Comparison of ENCODE assay signal across 8 mouse cellular contexts in the genomic region with DNA sequence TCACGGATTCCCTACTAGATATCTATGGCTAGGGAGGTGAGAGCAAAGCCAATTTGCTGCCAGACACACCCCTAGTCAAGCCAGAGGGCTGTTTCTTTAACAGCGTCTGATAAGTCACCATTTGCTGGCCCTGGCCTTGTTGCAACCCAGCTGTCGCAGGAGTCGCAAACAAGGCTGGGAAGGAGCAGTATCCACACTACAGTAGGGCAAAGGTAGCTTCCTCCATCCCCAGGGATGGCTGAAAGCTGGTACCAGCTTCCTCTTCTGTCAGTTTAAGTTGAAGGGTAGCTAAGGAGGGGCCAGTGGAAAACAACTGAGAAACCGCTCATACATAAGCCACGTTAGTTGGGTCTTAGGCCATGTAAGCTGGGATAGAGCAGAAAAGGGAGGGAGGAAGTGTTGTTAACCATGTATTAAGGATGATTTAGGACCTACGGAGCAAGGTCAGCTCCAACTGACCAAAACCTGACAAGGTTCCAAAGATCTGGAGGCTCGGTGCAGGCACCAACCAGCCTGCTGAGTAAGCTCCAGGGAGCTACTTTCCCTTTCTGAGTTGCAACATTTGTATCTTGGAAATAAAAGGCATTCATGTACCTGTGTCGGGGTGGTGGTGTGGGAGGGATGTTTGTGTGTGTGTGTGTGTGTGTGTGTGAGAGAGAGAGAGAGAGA. TPM values are rescaled to one million over a fixed set of nuclear protein-coding genes. Genes with fewer than 3 reads are reported as not detected.
DNase-seq lines count a peak whose midpoint lies in the region; ATAC-seq and TF ChIP-seq lines count a peak whose summit lies in the region.

No protein-coding gene starts in this region.

- H3K4me3 ChIP-seq in embryonic facial prominence, embryonic 13.5 days, result no peak overlapping the region
- peak overlapping the region; percentile 9; the same call in 1 of the 2 replicates for H3K4me3 ChIP-seq in kidney, embryonic 14.5 days (ENCODE audit: low read length)
- H3K4me3 ChIP-seq in stomach, postnatal 0 days (ENCODE audit: low read depth, low read length), result peak overlapping the region; percentile 14; the same call in 1 of the 2 replicates
- no peak overlapping the region for H3K4me3 ChIP-seq in forebrain, embryonic 11.5 days (ENCODE audit: low read depth, low read length)

- WGBS in embryonic facial prominence, embryonic 13.5 days, result 72% methylated on average over 9 of the region's 9 CpGs
- WGBS in kidney, embryonic 14.5 days, result 15% methylated on average over 9 of the region's 9 CpGs
- WGBS in stomach, postnatal 0 days, result 26% methylated on average over 9 of the region's 9 CpGs
- 76% methylated on average over 9 of the region's 9 CpGs for WGBS in forebrain, embryonic 11.5 days

- TF ChIP-seq EP300 in stomach, postnatal 0 days (optimal IDR thresholded peaks at IDR 0.05), result no peak

- H3K4me2 ChIP-seq in embryonic facial prominence, embryonic 13.5 days, result peak overlapping the region; percentile 7; the same call in 1 of the 2 replicates
- peak overlapping the region; percentile 27 for H3K4me2 ChIP-seq in kidney, embryonic 14.5 days (replicated peaks; ENCODE audit: low read depth, low read length)
- H3K4me2 ChIP-seq in stomach, postnatal 0 days (replicated peaks; ENCODE audit: low read depth), result peak overlapping the region; percentile 44
- H3K4me2 ChIP-seq in forebrain, embryonic 11.5 days (ENCODE audit: low read depth, low read length, severe bottlenecking), result no peak overlapping the region

- peaks cover 42% of the 10 kb centered on the region for H3K36me3 ChIP-seq in embryonic facial prominence, embryonic 13.5 days
- peaks cover 20% of the 10 kb centered on the region for H3K36me3 ChIP-seq in kidney, embryonic 14.5 days (ENCODE audit: control insufficient read depth, insufficient read depth, low read length)
- no peaks in the 10 kb centered on the region; the same call in 1 of the 2 replicates for H3K36me3 ChIP-seq in stomach, postnatal 0 days (ENCODE audit: control insufficient read depth, insufficient read depth, low read length)
- no peaks in the 10 kb centered on the region for H3K36me3 ChIP-seq in forebrain, embryonic 11.5 days (ENCODE audit: control insufficient read depth, insufficient read depth, low read length)

- DNase-seq in ovary, adult 18-20 months (ENCODE audit: low spot score), result peak; percentile 48
- DNase-seq in ovary, postnatal 10 days (ENCODE audit: low spot score), result no peak
- DNase-seq in stomach, postnatal 0 days (ENCODE audit: low spot score), result peak; percentile 43
- DNase-seq in frontal cortex, postnatal 36 days (ENCODE audit: low spot score in 2 of 2), result no peak
- DNase-seq in forebrain, embryonic 11.5 days (ENCODE audit: low spot score), result no peak

- H3K9me3 ChIP-seq in embryonic facial prominence, embryonic 13.5 days, result no peaks in the 10 kb centered on the region
- no peaks in the 10 kb centered on the region for H3K9me3 ChIP-seq in kidney, embryonic 14.5 days (ENCODE audit: control insufficient read depth, low read length)
- no peaks in the 10 kb centered on the region for H3K9me3 ChIP-seq in stomach, postnatal 0 days (ENCODE audit: control insufficient read depth, low read length)
- no peaks in the 10 kb centered on the region for H3K9me3 ChIP-seq in forebrain, embryonic 11.5 days (ENCODE audit: control insufficient read depth, low read length)

- TF ChIP-seq CTCF in stomach, postnatal 0 days (IDR thresholded peaks at IDR 0.05; ENCODE audit: low read depth), result no peak

- no peaks in the 10 kb centered on the region for H3K27me3 ChIP-seq in embryonic facial prominence, embryonic 13.5 days
- H3K27me3 ChIP-seq in kidney, embryonic 14.5 days (ENCODE audit: control insufficient read depth, insufficient read depth, low read length), result no peaks in the 10 kb centered on the region
- no peaks in the 10 kb centered on the region for H3K27me3 ChIP-seq in stomach, postnatal 0 days (ENCODE audit: control insufficient read depth, insufficient read depth, low read length)
- no peaks in the 10 kb centered on the region for H3K27me3 ChIP-seq in forebrain, embryonic 11.5 days (ENCODE audit: control insufficient read depth, insufficient read depth, low read length)

- no peak overlapping the region for H3K9ac ChIP-seq in embryonic facial prominence, embryonic 13.5 days
- no peak overlapping the region for H3K9ac ChIP-seq in kidney, embryonic 14.5 days (ENCODE audit: low read depth, low read length)
- no peak overlapping the region for H3K9ac ChIP-seq in stomach, postnatal 0 days (ENCODE audit: low read length)
- H3K9ac ChIP-seq in forebrain, embryonic 11.5 days (ENCODE audit: low read length), result no peak overlapping the region

- no peak for ATAC-seq in embryonic facial prominence, embryonic 13.5 days (ENCODE audit: insufficient number of reproducible peaks, insufficient read depth, low FRiP score, low TSS enrichment, low read depth)
- ATAC-seq in kidney, embryonic 14.5 days (ENCODE audit: low FRiP score, low TSS enrichment), result no peak
- ATAC-seq in stomach, postnatal 0 days (ENCODE audit: low FRiP score, low TSS enrichment), result peak; percentile 54; the same call in 1 of the 2 replicates
- no peak for ATAC-seq in forebrain, embryonic 11.5 days (replicated peaks; ENCODE audit: low FRiP score)
- no peak for ATAC-seq in megakaryocyte, adult 5-6 weeks (ENCODE audit: poor library complexity, severe bottlenecking)

- H3K27ac ChIP-seq in embryonic facial prominence, embryonic 13.5 days, result no peak overlapping the region; the same call in 1 of the 2 replicates
- H3K27ac ChIP-seq in kidney, embryonic 14.5 days (ENCODE audit: low read depth, low read length), result peak overlapping the region; percentile 84
- H3K27ac ChIP-seq in stomach, postnatal 0 days (replicated peaks), result peak overlapping the region; percentile 74
- no peak overlapping the region for H3K27ac ChIP-seq in forebrain, embryonic 11.5 days (ENCODE audit: low read depth, low read length)

- H3K4me1 ChIP-seq in embryonic facial prominence, embryonic 13.5 days, result peaks cover 63% of the 10 kb centered on the region
- peaks cover 47% of the 10 kb centered on the region for H3K4me1 ChIP-seq in kidney, embryonic 14.5 days (ENCODE audit: control insufficient read depth, insufficient read depth, low read length)
- H3K4me1 ChIP-seq in stomach, postnatal 0 days (replicated peaks; ENCODE audit: control insufficient read depth, insufficient read depth), result no peaks in the 10 kb centered on the region; the same call in 1 of the 2 replicates
- H3K4me1 ChIP-seq in forebrain, embryonic 11.5 days (replicated peaks; ENCODE audit: control insufficient read depth, insufficient read depth, low read length), result peaks cover 18% of the 10 kb centered on the region

RNA-seq across cellular contexts. Expression of a gene that starts 7.8 kb away (rescaled TPM):
- 1,239 and 1,279 TPM in 2 replicates for polyA plus RNA-seq in embryonic facial prominence, embryonic 13.5 days (2015; fragmentation: Nextera tagmentation; extraction: Ambion mirVana)
- 817 and 919 TPM in 2 replicates for polyA plus RNA-seq in kidney, embryonic 14.5 days (2014; fragmentation: Nextera tagmentation; extraction: Ambion mirVana)
- 1,616 and 1,849 TPM in 2 replicates for polyA plus RNA-seq in stomach, postnatal 0 days (2015; fragmentation: Nextera tagmentation; extraction: Ambion mirVana)
- polyA plus RNA-seq in forebrain, embryonic 11.5 days (2014; fragmentation: Nextera tagmentation; extraction: Ambion mirVana), result 348 and 407 TPM in 2 replicates
- total RNA-seq in megakaryocyte, adult 5-6 weeks (2015), result 0.71 and 1.2 TPM in 2 replicates
- 0.57 and 1.5 TPM in 2 replicates for total RNA-seq in megakaryocyte, adult 5-6 weeks (2017)

RNA-seq across cellular contexts. Expression of a gene that starts 45.9 kb away (rescaled TPM):
- 386 and 443 TPM in 2 replicates for polyA plus RNA-seq in embryonic facial prominence, embryonic 13.5 days (2015; fragmentation: Nextera tagmentation; extraction: Ambion mirVana)
- polyA plus RNA-seq in kidney, embryonic 14.5 days (2014; fragmentation: Nextera tagmentation; extraction: Ambion mirVana), result 389 and 470 TPM in 2 replicates
- 508 and 530 TPM in 2 replicates for polyA plus RNA-seq in stomach, postnatal 0 days (2015; fragmentation: Nextera tagmentation; extraction: Ambion mirVana)
- polyA plus RNA-seq in forebrain, embryonic 11.5 days (2014; fragmentation: Nextera tagmentation; extraction: Ambion mirVana), result 209 and 211 TPM in 2 replicates
- total RNA-seq in megakaryocyte, adult 5-6 weeks (2015), result 211 and 215 TPM in 2 replicates
- total RNA-seq in megakaryocyte, adult 5-6 weeks (2017), result 71.8 and 92.8 TPM in 2 replicates

RNA-seq across cellular contexts. Expression of a gene that starts 54.3 kb away (rescaled TPM):
- polyA plus RNA-seq in embryonic facial prominence, embryonic 13.5 days (2015; fragmentation: Nextera tagmentation; extraction: Ambion mirVana), result 189 and 214 TPM in 2 replicates
- 151 and 230 TPM in 2 replicates for polyA plus RNA-seq in kidney, embryonic 14.5 days (2014; fragmentation: Nextera tagmentation; extraction: Ambion mirVana)
- 59.5 and 59.8 TPM in 2 replicates for polyA plus RNA-seq in stomach, postnatal 0 days (2015; fragmentation: Nextera tagmentation; extraction: Ambion mirVana)
- 267 and 273 TPM in 2 replicates for polyA plus RNA-seq in forebrain, embryonic 11.5 days (2014; fragmentation: Nextera tagmentation; extraction: Ambion mirVana)
- 29.4 and 30.7 TPM in 2 replicates for total RNA-seq in megakaryocyte, adult 5-6 weeks (2015)
- 47.8 and 50.6 TPM in 2 replicates for total RNA-seq in megakaryocyte, adult 5-6 weeks (2017)

Comparison
In these comparisons a context has a peak if more than half of its experiments do, and no peak if none do; other contexts are left out.
1. DNase-seq: peak in ovary, adult 18-20 months (single experiment) and stomach, postnatal 0 days (single experiment); none in ovary, postnatal 10 days (single experiment), frontal cortex, postnatal 36 days (0 of 2) and forebrain, embryonic 11.5 days (single experiment).
2. H3K27ac ChIP-seq: peak in kidney, embryonic 14.5 days (single experiment) and stomach, postnatal 0 days (single experiment); none in embryonic facial prominence, embryonic 13.5 days (single experiment) and forebrain, embryonic 11.5 days (single experiment).
3. H3K4me3 ChIP-seq: peak in kidney, embryonic 14.5 days (single experiment) and stomach, postnatal 0 days (single experiment); none in embryonic facial prominence, embryonic 13.5 days (single experiment) and forebrain, embryonic 11.5 days (single experiment).